Mouse (Mus musculus) layer of hippocampus, adult 2 months (tissue): ENCODE measurements around the gene Mrpl22. TPM values are rescaled to one million over a fixed set of nuclear protein-coding genes. Genes with fewer than 3 reads are reported as not detected.
"Not testable (repeated sequence)": the region's sequence is repeated elsewhere in the genome, so short reads cannot be mapped to it uniquely, and the experiment has no call there.

Experiments
- DNase-seq, 2 experiments: peaks; one replicate each; pipeline ENCODE4 v3.0.0; 2022; ENCODE audit warnings: low spot score in 2 of 2
- H3K27ac ChIP-seq: fragments of 200-600 bp; 2 replicates; pipeline ENCODE4 v1.8.1; 2022
- H3K4me3 ChIP-seq: fragments of 200-600 bp; 2 replicates; pipeline ENCODE4 v1.8.1; 2022; ENCODE audit warnings: mild to moderate bottlenecking
- CTCF ChIP-seq: fragments of 200-600 bp; conservative IDR thresholded peaks from 2 replicates; pipeline ENCODE4 v1.8.1; 2022; ENCODE audit warnings: antibody characterized with exemption, mild to moderate bottlenecking, moderate library complexity
- total RNA-seq, 2 experiments: library from RNA; stranded (reverse); gene quantifications; 2 replicates each; pipeline ENCODE4 v1.2.3; 2021

The Mrpl22 gene
- total RNA-seq, 2 experiments from 2014 or later, result 31.4 to 39.5 TPM

DNA sequence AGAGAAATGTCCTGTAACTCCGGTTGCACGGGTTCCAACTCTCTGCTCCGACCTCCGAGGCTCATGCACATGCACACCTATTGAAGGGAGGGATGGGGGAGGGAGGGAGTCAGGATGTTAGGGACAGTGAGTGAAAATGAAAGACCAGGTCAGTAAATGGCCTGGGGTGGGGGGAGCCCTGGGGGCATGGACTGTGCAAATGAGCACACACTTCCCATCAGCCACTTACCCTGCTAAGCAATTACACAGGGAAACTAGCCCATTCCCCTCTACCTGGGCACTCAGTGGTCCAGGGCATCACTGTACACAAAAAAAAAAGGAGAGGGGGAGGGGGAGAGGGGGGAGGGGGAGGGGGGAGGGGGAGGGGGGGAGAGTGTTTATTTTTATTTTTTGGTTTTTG, 27.2 kb downstream of the Mrpl22 start:
- TF ChIP-seq CTCF, result no peak
- Histone ChIP-seq H3K27ac (no peak overlapping the region), H3K4me3 (peak overlapping the region; percentile 72)
- no peak for DNase-seq

GRCm38 (mm10) chr11:58199229-58200037, 28.0 kb downstream of the Mrpl22 start, which contains the start of the genes Igtp and Irgm2:
Igtp (plus strand) TSS chr11:58199556.
Irgm2 (plus strand) TSS chr11:58199618.
- Histone ChIP-seq H3K27ac (peak within 1 kb of the TSS; percentile 76), H3K4me3 (peak within 1 kb of the TSS; percentile 72)
- peak; percentile 37 to 47 for DNase-seq

DNA sequence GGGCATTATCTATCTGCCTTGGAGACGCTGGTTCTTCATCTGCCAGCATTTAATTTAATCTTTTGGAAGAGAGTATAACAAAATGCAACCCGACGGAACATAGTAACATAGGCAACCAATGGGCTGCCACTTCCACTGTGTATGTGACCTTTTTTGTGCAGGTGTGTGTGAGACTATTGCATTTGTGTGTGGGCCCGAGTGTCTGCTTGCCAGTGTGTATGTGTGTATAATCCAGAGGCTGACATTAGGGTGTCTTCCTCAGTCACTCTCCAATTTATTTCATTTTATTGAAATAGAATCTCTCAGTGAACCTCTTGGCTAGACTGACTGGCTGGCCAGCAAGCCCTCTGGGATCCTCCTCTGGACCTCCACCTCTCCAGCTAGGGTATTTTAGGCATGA, 28.8 kb downstream of the Mrpl22 start:
- DNase-seq, result no peak
- TF ChIP-seq CTCF, result no peak
- Histone ChIP-seq H3K27ac (no peak overlapping the region), H3K4me3 (peak overlapping the region; percentile 72; the same call in 1 of the 2 replicates)

GRCm38 (mm10) chr11:58201052-58201451, 29.6 kb downstream of the Mrpl22 start:
- Histone ChIP-seq H3K4me3 (no peak overlapping the region), H3K27ac (no peak overlapping the region)
- DNase-seq, result no peak
- no peak for TF ChIP-seq CTCF

DNA sequence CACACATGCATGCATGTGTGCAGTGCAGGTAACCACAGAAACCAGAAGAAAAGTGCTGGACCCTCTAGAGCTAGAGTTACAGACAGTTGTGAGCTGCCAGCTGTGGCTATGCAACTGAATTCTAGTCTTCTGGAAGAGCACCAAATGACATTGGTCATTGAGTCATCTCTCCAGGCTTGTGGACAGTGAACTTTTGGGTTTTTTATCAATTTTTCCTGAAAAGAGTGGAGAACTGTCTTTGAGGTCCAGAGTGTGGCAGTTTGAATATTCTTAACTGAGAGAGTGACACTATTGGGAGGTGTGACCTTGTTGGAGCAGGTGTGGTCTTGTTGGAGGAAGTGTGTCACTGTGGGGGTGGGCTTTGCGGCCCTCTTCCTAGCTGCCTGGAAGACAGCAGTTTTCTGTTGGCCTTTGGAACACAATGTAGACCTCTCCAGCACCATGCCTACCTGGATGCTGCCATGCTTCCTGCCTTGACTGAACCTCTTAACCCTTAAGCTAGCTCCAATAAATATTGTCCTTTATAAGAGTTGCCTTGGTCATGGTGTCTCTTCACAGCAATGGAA, 38.9 kb downstream of the Mrpl22 start:
- H3K4me3 ChIP-seq, result no peak overlapping the region
- no peak for DNase-seq
- no peak for TF ChIP-seq CTCF

DNA sequence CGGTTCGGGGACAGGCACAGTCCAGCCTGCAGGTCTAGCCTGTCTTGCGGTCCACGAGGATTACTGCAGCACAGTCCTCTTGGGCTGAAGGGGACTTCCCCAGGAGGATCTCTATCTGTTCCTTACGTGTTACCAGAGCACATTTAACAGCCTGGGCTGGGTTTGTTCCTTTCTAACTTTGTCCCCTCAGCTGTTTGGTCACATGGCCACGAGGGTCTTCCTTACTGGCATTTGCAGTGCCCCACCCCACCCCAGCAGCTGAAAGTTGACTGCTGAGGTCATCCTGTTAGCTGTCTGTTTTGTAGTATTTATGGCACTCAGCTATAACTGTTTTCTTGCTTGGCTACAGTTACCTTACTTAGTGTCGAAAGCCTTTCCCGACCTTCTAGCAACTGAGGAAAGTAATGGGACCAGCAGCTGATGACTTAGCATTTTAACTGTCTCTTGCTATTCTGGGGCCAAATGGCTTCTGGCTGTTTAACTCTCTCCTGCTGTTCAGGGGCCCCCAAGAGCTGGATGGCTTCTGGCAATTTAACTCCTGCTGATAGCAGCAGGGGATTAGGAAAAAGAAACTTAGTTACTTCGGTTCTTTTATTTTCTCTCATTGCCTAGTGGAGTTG, 39.7 kb downstream of the Mrpl22 start:
- no peak for DNase-seq
- no peak overlapping the region for H3K4me3 ChIP-seq
- no peak for TF ChIP-seq CTCF

More for the DNA sequence above, 38.9 kb downstream of the Mrpl22 start:
- no peak overlapping the region for H3K27ac ChIP-seq

DNA sequence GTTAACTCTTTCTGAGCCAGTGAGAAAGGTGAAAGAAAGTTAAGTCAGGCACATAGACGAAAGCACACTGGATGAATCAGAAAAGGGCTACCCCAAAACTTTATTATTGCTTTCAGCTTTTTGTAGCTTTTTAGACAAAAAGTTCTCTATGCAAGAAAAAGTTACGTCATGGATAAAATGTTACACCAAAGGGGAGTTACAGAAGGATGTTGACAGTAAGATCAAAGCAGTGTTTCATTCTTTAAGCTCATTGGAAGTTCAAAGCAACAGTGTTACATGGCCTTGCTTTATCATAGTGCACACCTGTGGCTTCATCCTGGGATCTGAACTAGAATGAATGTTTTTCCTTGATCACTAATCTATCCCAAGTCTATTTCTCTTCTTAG, 40.2 kb downstream of the Mrpl22 start:
- TF ChIP-seq CTCF, result no peak
- Histone ChIP-seq H3K4me3 (no peak overlapping the region), H3K27ac (no peak overlapping the region)
- no peak for DNase-seq

More for the DNA sequence above, 39.7 kb downstream of the Mrpl22 start:
- H3K27ac ChIP-seq, result no peak overlapping the region

DNA sequence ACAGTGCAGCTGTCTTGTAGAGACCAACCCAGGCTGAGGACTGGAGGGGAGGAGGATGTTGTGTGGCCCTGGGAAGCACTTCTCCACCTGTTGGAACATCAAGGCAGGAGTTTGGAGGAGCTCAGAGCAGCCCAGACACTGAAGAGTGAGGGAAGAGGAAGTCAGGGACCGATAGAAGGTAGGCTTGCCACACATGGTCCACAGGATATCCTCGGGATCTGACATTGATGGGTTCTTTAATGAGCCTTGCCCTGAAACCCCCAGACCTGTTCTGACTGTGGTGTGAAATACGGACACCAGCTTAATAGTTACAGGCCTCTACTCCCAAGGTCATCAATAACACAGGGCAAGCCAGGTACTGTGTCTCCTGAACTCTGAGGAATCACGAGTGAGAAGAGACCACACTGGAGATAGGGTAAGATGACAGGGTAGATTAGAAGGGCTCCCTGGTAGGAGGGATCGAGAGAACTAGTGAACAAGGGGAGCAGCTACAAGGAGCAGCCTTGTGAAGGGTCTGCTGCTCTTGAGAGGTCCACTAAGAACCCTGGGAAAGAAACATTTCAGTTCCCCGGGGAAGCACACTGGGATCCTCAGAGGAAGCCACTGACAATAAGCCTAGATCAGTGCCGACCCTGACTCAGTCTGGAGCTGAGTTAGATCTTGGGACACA, 42.3 kb downstream of the Mrpl22 start:
- no peak for DNase-seq
- Histone ChIP-seq H3K27ac (peak overlapping the region; percentile 78; the same call in 1 of the 2 replicates), H3K4me3 (no peak overlapping the region)
- no peak for TF ChIP-seq CTCF

GRCm38 (mm10) chr11:58214391-58215048, 43.1 kb downstream of the Mrpl22 start:
- TF ChIP-seq CTCF, result no peak
- Histone ChIP-seq H3K27ac (peak overlapping the region; percentile 78), H3K4me3 (peak overlapping the region; percentile 56)
- peak; percentile 40 to 46 for DNase-seq

DNA sequence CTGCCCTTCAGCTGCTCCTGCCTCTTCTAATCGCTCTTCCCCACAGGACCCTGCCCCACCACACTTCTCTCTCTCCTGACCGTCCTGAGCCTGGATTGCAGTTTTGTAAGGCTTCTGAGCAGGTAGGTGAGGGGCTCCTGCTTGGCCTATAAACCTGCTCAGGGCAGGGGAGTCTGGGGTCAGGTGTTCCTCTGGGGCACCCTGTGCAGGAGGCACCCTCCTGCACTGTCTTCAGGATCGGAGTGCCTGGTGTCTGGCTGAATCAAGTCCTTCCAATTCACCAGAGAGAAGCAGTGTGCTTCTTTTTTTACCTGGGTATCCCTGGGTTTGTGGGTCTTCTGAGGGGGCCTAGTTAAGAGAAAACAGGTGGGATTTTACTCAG, 43.6 kb downstream of the Mrpl22 start:
- Histone ChIP-seq H3K4me3 (peak overlapping the region; percentile 56), H3K27ac (peak overlapping the region; percentile 57)
- not testable (repeated sequence) for DNase-seq

GRCm38 (mm10) chr11:58215814-58216213, 44.4 kb downstream of the Mrpl22 start:
- H3K27ac ChIP-seq, result no peak overlapping the region
- H3K4me3 ChIP-seq, result peak overlapping the region; percentile 56; the same call in 1 of the 2 replicates
- no peak for DNase-seq
- no peak for TF ChIP-seq CTCF

DNA sequence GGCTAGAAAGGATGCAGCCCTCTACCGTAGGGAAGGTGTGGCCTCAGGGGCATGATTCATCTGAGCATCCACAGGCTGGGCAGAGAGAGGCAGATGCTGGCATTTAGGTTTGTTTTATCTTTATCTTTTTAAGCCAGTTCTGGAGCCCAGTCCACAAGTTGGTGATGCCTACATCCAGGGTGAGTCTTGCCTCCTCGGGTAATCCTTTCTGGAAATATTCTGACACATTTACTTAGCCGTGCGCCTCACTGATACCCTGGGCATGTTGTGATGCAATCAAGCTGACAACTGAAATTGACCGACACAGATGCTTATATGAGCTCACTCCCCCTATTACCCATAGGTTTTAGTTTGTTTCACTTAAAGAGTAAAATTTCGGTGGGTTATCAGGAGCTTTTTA, 45.4 kb downstream of the Mrpl22 start:
- no peak for TF ChIP-seq CTCF
- no peak for DNase-seq
- Histone ChIP-seq H3K27ac (no peak overlapping the region), H3K4me3 (no peak overlapping the region)
